Mouse (Mus musculus): ENCODE results near the gene Mcam.

DNA sequence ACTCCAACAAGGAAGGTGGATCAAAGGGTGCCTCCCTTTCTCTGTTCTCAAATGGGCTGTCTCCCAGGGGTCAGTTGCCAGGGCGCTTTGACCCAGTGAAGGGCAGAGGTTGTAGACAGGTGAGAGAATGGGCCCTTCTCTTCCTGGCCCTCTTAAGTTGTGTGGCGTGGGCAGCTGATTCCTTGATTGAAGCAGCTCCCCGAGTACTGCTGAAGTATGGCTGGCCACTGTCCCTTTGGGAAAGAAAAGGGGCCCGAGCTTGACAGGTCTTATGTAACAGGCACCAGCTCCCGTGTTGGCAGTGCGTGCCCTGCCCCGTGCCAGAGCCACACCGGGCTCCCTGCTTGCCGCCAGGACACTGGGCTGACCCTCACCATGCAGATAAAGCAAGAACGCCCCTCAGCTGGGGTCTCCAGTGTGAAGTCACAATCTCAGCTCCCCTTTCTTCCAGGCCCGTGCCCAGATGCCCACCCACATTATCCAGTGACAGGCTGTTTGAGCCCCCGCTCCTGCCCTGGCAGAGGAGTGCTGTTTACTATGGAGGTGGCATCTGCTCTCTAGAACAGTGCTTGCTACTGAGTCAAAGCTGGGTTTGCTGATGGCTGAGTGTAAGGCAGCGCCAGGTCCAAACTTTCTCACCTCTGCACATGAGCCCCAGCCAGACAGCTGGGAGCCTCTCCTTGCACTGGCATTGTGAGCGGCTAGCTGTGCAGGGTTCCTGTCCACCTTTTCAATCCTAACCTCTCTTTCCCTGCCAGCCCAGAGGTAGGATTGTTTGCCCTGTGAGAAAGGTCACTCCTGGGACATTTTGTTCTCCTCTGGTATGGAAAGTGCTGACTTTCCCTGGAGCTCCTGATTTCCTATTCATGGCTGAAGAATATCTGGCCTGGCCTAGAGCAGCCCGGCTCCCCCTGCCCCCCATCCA lies 48.3 kb upstream of the Mcam start:
- TF ChIP-seq CTCF (IDR thresholded peaks at IDR 0.05; ENCODE audit: low read depth, low read length) (no peak), POLR2A (IDR thresholded peaks at IDR 0.05; ENCODE audit: borderline replicate concordance, low read depth, low read length) (no peak)
